Mouse (Mus musculus): ENCODE measurements around the gene Krtap6-5.
"Not testable (repeated sequence)": the region's sequence is repeated elsewhere in the genome, so short reads cannot be mapped to it uniquely, and the experiment has no call there.

Gene Krtap6-5

GRCm38 (mm10) chr16:89047783-89048182, at the start of gene Krtap6-5:
Gene Krtap6-5 (minus strand): TSS chr16:89047883.
- no peak for DNase-seq (ENCODE audit: low spot score in 2 of 2)

GRCm38 (mm10) chr16:89071041-89071440, 23.4 kb upstream of the Krtap6-5 start:
- not testable (repeated sequence) for DNase-seq (ENCODE audit: low spot score in 2 of 2)

- DNase-seq (ENCODE audit: low spot score in 2 of 2) = not testable (repeated sequence)
These were observed 16.2 kb upstream of the Krtap6-5 start, which contains the start of gene 1110025L11Rik for GRCm38 (mm10) chr16:89063902-89064301. Gene 1110025L11Rik (minus strand): TSS chr16:89064002.

GRCm38 (mm10) chr16:89041372-89041771, 6.3 kb downstream of the Krtap6-5 start, which contains the start of gene Gm10228:
Gene Gm10228 (minus strand): TSS chr16:89041472.
- not testable (repeated sequence) for DNase-seq (ENCODE audit: low spot score in 2 of 2)

GRCm38 (mm10) chr16:89031399-89031798, 16.3 kb downstream of the Krtap6-5 start, which contains the start of gene Krtap6-1:
Gene Krtap6-1 (plus strand): TSS chr16:89031699.
- DNase-seq (ENCODE audit: low spot score in 2 of 2) = not testable (repeated sequence)

GRCm38 (mm10) chr16:89014984-89015383, 32.7 kb downstream of the Krtap6-5 start, which contains the start of gene Gm10229:
Gene Gm10229 (plus strand): TSS chr16:89015284.
- DNase-seq (ENCODE audit: low spot score in 2 of 2) = not testable (repeated sequence)

GRCm38 (mm10) chr16:89013973-89014372, 33.7 kb downstream of the Krtap6-5 start:
- no peak for DNase-seq (ENCODE audit: low spot score in 2 of 2)

- DNase-seq (ENCODE audit: low spot score in 2 of 2) = no peak
These were observed 37.0 kb downstream of the Krtap6-5 start, which contains the start of gene Krtap22-2 for GRCm38 (mm10) chr16:89010659-89011058. Gene Krtap22-2 (minus strand): TSS chr16:89010759.

Measured in thymus, postnatal 10 days (tissue).